Mouse (Mus musculus) frontal cortex, postnatal 25 days (tissue): ENCODE data around the gene Gstt1.

ENCODE experiments used
- DNase-seq, 2 experiments: peaks; one replicate each; pipeline ENCODE4 v3.0.0; 2022; ENCODE audit warnings: low spot score in 2 of 2

The Gstt1 gene

DNA sequence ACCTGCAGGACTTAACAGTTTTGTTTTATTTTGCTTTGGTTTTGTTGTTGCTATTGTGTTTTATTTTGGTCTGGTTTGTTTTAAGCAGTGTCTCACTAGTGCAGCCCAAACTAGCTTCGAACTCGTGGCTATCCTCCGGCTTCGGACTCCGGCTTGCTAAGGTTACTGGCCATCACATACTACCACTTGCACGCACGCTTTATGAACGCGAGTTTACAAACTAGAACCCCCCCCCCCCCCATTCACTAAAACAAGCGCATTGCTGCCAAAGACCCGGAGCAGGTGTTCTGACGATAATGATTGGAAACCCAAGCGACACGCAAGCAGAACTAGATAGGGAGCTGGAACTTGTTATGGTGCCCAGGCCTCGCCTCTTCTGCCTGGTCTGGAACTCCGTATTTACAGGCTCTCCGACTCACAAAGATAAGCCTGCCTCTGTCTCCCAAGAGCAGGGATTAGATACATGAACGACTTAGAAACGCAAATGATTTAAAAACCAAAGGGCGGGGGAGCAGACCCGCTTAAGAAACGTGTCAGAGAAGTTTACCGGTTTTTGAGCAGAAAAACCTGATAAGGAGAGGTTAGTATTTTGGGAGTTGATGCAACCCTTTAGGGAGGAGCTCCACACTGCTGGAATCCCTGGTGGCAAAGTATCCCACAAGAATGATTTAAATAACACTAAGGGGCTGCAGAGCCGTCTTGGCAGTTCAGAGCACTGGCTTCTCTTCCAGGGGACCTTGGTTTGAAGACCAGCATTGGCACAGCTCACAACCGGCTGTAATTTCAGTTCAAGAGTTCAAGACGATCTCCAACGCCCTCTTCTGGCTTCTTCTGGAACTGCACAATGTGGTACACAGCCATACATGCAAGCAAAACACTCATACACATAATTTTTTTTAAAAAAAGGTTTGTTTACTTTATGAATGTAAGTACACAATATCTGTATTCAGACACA is 33.6 kb downstream of the Gstt1 start:
- DNase-seq: peak in 1 of 2 experiments; percentile 50

DNA sequence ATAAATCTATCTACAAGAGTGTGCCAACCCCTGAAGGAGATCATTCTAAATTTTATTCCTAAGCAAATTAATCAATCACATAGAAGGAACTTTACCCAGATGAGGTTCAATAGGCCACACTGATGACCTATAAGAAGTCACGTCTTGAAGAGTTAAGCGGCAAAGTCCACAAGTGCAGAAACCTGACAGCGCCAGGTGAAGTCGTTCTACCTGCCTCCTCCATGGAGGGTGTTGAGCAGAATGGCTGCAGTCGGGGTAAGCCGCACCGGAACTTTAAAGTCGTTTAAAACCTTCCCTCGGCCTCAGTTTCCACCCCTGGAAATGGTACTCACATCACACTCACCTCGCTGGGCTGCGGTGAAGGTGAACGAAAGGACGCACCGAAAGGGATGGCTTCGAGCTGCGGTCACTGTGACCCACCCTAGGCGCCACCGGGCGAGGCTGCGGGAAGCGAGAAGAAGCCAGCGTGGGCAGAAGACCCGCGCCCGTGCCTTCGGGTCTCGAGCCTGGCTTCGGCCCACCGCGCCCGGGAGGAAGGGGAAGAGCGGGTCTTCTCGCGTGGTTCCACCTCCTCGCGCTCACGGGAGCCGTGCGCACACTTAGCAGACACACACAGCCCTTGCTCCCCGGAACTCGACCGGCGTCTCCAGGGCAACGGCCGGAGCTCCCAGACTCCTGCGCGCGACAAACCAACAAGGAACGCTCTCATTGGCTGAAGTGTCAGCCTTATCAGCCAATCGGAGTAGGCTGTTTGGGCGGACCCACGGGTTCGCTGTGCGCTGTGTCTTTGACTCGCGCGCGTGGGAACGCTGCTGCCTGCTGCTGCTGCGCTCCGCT is 34.5 kb downstream of the Gstt1 start, which contains the start of gene Cabin1:
Gene Cabin1 (minus strand): TSS at position 660 of the 837 bp plus-strand sequence.
- peak; percentile 94 to 96 for DNase-seq

DNA sequence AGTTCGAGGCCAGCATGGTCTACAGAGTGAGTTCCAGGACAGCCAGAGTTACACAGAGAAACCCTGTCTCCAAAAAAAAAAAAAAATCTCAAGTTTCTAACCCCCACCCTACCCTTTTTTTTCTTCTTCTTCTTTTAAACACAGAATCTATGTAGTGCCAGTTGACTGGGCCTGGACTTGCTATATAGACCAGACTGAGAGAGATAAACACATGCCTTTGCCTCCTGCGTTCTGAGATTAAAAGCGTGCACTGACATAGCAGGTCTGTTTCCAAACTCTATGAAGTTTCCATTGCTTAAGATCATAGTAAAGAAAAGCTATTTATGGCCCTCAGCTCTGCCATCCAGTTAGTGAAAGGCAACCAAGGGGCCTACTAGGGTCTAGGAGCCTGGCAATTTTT is 36.0 kb downstream of the Gstt1 start:
- DNase-seq: no peak

DNA sequence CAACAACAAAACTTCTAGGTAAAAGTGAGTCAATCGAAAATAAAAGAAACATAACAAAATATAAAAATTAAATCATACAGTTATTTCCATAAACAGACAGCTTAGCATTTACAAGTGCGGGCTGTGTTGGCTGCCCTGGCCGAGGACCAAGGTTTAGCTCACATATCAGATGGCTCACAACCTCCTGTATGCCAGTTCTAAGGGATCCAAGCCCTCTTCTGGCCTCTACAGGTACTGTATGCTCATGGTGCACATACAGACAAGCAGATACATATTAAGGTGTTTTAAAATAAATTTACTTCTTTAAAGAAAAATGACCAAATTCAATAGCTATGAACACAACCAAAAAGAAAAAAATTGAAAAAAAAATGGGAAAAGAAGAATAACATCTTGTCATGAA is 38.1 kb downstream of the Gstt1 start:
- DNase-seq: no peak

DNA sequence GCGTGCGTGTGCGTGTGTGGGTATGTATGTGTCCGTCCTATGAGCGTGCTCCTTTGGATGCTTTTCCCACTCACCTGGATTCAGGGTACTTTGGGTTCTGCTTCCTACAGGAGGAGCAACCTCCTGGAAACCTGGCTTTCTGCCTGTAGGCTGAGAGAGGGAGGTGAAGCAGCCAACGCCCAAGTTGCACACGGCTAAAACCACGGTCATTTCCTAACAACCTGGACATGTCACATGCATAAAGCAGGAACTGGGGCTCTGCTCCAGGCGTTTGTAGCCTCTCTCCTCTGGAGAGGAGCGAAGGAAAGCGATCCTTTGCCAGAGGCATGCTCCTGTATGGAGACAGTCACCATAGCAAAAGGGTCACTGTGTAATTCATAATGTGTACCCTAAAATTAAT is 41.7 kb downstream of the Gstt1 start:
- no peak for DNase-seq

DNA sequence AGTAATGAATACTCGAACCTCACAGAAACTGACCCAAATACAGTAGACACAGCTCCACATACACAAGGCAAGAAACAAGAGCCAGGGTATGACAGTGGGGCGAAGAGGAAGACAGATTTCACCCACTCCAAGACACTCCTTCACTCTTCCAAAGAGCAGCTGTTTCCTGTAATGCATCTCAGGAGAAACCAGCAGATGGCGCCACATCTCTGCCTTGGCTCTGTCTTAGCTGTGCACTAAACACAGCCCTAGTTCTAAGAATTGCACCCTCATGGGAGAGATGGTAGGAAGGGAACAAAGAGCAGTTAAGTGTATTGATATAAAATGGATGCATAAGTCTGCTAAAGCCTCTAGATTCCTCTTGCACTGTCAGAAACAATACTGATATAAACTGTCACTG is 54.4 kb downstream of the Gstt1 start:
- peak; percentile 81 to 84 for DNase-seq

DNA sequence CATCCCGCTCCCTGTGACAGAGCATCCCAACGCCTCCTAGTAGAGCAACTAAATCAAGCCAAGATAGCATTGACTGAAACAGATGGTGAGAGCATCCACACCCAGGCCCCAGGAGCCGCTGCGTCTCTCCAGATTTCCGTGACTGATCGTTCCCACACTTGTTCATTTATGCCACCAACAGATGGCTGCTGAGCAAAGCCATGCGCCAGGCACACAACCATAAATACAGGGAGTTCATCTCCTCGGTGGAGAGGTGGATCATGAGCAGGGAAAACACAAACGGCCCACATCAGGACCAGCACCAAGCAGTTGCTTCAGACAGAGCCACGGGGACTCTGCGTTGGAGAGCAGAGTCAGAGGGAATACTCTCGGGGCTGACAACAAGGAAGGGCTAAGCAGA is 55.0 kb downstream of the Gstt1 start:
- DNase-seq: peak; percentile 46 to 60

DNA sequence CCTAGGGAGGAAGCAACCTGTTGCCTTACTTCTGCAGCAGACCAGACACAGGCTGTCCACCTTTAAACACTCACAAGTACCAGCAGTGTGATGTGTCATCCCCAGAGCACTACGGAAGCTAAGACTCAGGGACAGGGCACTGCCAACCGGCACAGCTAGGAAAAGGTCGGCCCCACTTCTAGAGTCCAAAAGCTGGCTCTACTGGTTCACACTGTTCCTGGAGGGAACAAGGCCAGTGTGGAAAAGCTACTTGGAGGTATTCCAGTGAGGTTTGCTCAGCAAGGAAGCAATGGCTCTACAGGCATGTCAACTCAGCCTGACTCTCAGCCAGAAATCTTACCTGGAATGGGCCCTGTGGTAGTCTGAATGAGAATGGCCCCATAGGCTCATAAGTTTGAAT is 57.5 kb downstream of the Gstt1 start:
- DNase-seq: no peak
